Mouse (Mus musculus) lung, embryonic 16.5 days (tissue): ENCODE results near the gene Tubgcp5. TPM values are rescaled to one million over a fixed set of nuclear protein-coding genes. Genes with fewer than 3 reads are reported as not detected.
A peak's percentile ranks its signal among the peaks of the same experiment; 100 is the strongest.

Source experiments
- ATAC-seq: fragments of 200-750 bp; cut with Nextera tagmentation; 2 replicates; pipeline ENCODE4 v1.8.0; 2017; ENCODE audit warnings: low read depth, mild to moderate bottlenecking, moderate library complexity
- H3K27ac ChIP-seq: fragments of 300-500 bp; sonication (generic); 2 replicates; pipeline ENCODE4 v1.5.1; 2014; ENCODE audit warnings: mild to moderate bottlenecking, control low read depth, low read length
- H3K27me3 ChIP-seq: fragments of 300-500 bp; sonication (generic); 2 replicates; pipeline ENCODE4 v1.6.1; 2014; ENCODE audit warnings: low read depth, low read length, mixed read lengths; ENCODE audit not compliant: control insufficient read depth, insufficient read depth
- H3K36me3 ChIP-seq: fragments of 300-500 bp; sonication (generic); 2 replicates; pipeline ENCODE4 v1.6.1; 2014; ENCODE audit warnings: low read length; ENCODE audit not compliant: control insufficient read depth, insufficient read depth
- H3K4me1 ChIP-seq: fragments of 300-500 bp; sonication (generic); replicated peaks from 2 replicates; pipeline ENCODE4 v1.6.1; 2014; ENCODE audit warnings: low read length, mixed read lengths; ENCODE audit not compliant: control insufficient read depth, insufficient read depth
- H3K4me2 ChIP-seq: fragments of 300-500 bp; sonication (generic); 2 replicates; pipeline ENCODE4 v1.6.1; 2014; ENCODE audit warnings: low read depth, low read length, control low read depth
- H3K4me3 ChIP-seq: fragments of 300-500 bp; sonication (generic); 2 replicates; pipeline ENCODE4 v1.5.1; 2014; ENCODE audit warnings: mild to moderate bottlenecking, low read length, control low read depth
- H3K9ac ChIP-seq: fragments of 300-500 bp; sonication (generic); 2 replicates; pipeline ENCODE4 v1.6.1; 2014; ENCODE audit warnings: low read length, control low read depth
- H3K9me3 ChIP-seq: fragments of 300-500 bp; sonication (generic); 2 replicates; pipeline ENCODE4 v1.6.1; 2016; ENCODE audit warnings: low read length; ENCODE audit not compliant: control insufficient read depth
- WGBS: fragments of 180-500 bp; shearing (Covaris S2); extraction: QIAGEN DNeasy Blood & Tissue Kit; methylation state at CpG from one replicate; pipeline ENCODE4 v1.1.7; 2014; 5-methylcytosine and 5-hydroxymethylcytosine counted together
- polyA plus RNA-seq: library from polyadenylated mRNA; unstranded; fragments of >200 nt; fragmentation: Nextera tagmentation; extraction: Ambion mirVana; gene quantifications from 2 replicates; pipeline ENCODE4 v1.2.1, GENCODE M21; 2015

Gene Tubgcp5
- polyA plus RNA-seq, 1 experiment from 2014 or later: 28.5 TPM

- no peaks in the 10 kb centered on the region for H3K9me3 ChIP-seq
- no peak overlapping the region for H3K4me3 ChIP-seq
- H3K36me3 ChIP-seq: peaks cover 14% of the 10 kb centered on the region
- WGBS: 72% methylated on average over 3 of the region's 3 CpGs
- H3K4me2 ChIP-seq: no peak overlapping the region
- no peak overlapping the region for H3K27ac ChIP-seq
- H3K9ac ChIP-seq: no peak overlapping the region
- no peak for ATAC-seq
- peaks cover 12% of the 10 kb centered on the region; the same call in 1 of the 2 replicates for H3K4me1 ChIP-seq
- H3K27me3 ChIP-seq: no peaks in the 10 kb centered on the region
Measured at GRCm38 (mm10) chr7:55792280-55792679, 1.7 kb upstream of the Tubgcp5 start.

- peak; percentile 19 for ATAC-seq
- H3K27ac ChIP-seq: no peak overlapping the region
Measured at GRCm38 (mm10) chr7:55793236-55793951, 560 bp upstream of the Tubgcp5 start.

GRCm38 (mm10) chr7:55799981-55800380 is 6.0 kb downstream of the Tubgcp5 start:
- Histone ChIP-seq H3K9ac (no peak overlapping the region), H3K4me2 (no peak overlapping the region), H3K36me3 (peaks cover 44% of the 10 kb centered on the region), H3K9me3 (no peaks in the 10 kb centered on the region), H3K4me1 (peaks cover 3% of the 10 kb centered on the region; the same call in 1 of the 2 replicates), H3K4me3 (no peak overlapping the region), H3K27ac (no peak overlapping the region), H3K27me3 (no peaks in the 10 kb centered on the region)
- ATAC-seq: no peak
- 92% methylated on average over 3 of the region's 3 CpGs for WGBS

More at GRCm38 (mm10) chr7:55793236-55793951, 560 bp upstream of the Tubgcp5 start:
- Histone ChIP-seq H3K9me3 (no peaks in the 10 kb centered on the region), H3K4me2 (peak overlapping the region; percentile 75), H3K4me1 (peaks cover 12% of the 10 kb centered on the region; the same call in 1 of the 2 replicates), H3K27me3 (no peaks in the 10 kb centered on the region), H3K4me3 (peak overlapping the region; percentile 89), H3K36me3 (peaks cover 18% of the 10 kb centered on the region), H3K9ac (peak overlapping the region; percentile 93)
- WGBS: 35% methylated on average over 13 of the region's 13 CpGs

GRCm38 (mm10) chr7:55809967-55810366 is 16.0 kb downstream of the Tubgcp5 start:
- Histone ChIP-seq H3K9me3 (no peaks in the 10 kb centered on the region), H3K4me2 (no peak overlapping the region), H3K9ac (no peak overlapping the region), H3K4me1 (no peaks in the 10 kb centered on the region), H3K4me3 (no peak overlapping the region), H3K27ac (no peak overlapping the region), H3K27me3 (no peaks in the 10 kb centered on the region), H3K36me3 (peaks cover 42% of the 10 kb centered on the region)
- no peak for ATAC-seq
- 73% methylated on average over 2 of the region's 2 CpGs for WGBS

- Histone ChIP-seq H3K27me3 (no peaks in the 10 kb centered on the region), H3K4me2 (no peak overlapping the region), H3K36me3 (peaks cover 32% of the 10 kb centered on the region), H3K9ac (no peak overlapping the region), H3K4me1 (no peaks in the 10 kb centered on the region), H3K9me3 (no peaks in the 10 kb centered on the region), H3K27ac (no peak overlapping the region), H3K4me3 (no peak overlapping the region)
- 76% methylated on average over 5 of the region's 5 CpGs for WGBS
- no peak for ATAC-seq
Measured at GRCm38 (mm10) chr7:55824468-55824867, 30.5 kb downstream of the Tubgcp5 start.

GRCm38 (mm10) chr7:55827551-55827950 is 33.6 kb downstream of the Tubgcp5 start:
- WGBS: 86% methylated on average over 9 of the region's 9 CpGs
- peaks cover 27% of the 10 kb centered on the region for H3K36me3 ChIP-seq
- no peak for ATAC-seq

GRCm38 (mm10) chr7:55836877-55837276 is 42.9 kb downstream of the Tubgcp5 start:
- H3K9me3 ChIP-seq: no peaks in the 10 kb centered on the region
- no peak for ATAC-seq
- H3K36me3 ChIP-seq: no peaks in the 10 kb centered on the region
- WGBS: 79% methylated on average over 4 of the region's 4 CpGs
- H3K4me1 ChIP-seq: no peaks in the 10 kb centered on the region; the same call in 1 of the 2 replicates
- no peaks in the 10 kb centered on the region for H3K27me3 ChIP-seq
- H3K4me3 ChIP-seq: no peak overlapping the region
- H3K27ac ChIP-seq: no peak overlapping the region
- H3K9ac ChIP-seq: no peak overlapping the region
- no peak overlapping the region for H3K4me2 ChIP-seq

More at GRCm38 (mm10) chr7:55827551-55827950, 33.6 kb downstream of the Tubgcp5 start:
- H3K9ac ChIP-seq: no peak overlapping the region
- no peak overlapping the region for H3K27ac ChIP-seq
- no peak overlapping the region for H3K4me3 ChIP-seq
- no peak overlapping the region for H3K4me2 ChIP-seq
- H3K27me3 ChIP-seq: no peaks in the 10 kb centered on the region
- H3K9me3 ChIP-seq: no peaks in the 10 kb centered on the region
- no peaks in the 10 kb centered on the region for H3K4me1 ChIP-seq

- ATAC-seq: peak; percentile 11; the same call in 1 of the 2 replicates
- H3K36me3 ChIP-seq: no peaks in the 10 kb centered on the region
Measured at GRCm38 (mm10) chr7:55841445-55841844, 47.5 kb downstream of the Tubgcp5 start, which contains the start of gene Cyfip1. Gene Cyfip1 (plus strand): TSS chr7:55841745.

GRCm38 (mm10) chr7:55841977-55842503 is 48.1 kb downstream of the Tubgcp5 start:
- Histone ChIP-seq H3K9me3 (no peaks in the 10 kb centered on the region), H3K4me2 (peak overlapping the region; percentile 91), H3K4me1 (peaks cover 10% of the 10 kb centered on the region), H3K36me3 (no peaks in the 10 kb centered on the region), H3K9ac (peak overlapping the region; percentile 91), H3K4me3 (peak overlapping the region; percentile 79), H3K27ac (peak overlapping the region; percentile 96), H3K27me3 (no peaks in the 10 kb centered on the region)
- peak; percentile 99 for ATAC-seq
- 0% methylated on average over 24 of the region's 47 CpGs for WGBS

More at GRCm38 (mm10) chr7:55841445-55841844, 47.5 kb downstream of the Tubgcp5 start, which contains the start of gene Cyfip1:
- Histone ChIP-seq H3K9ac (peak within 1 kb of the TSS; percentile 91), H3K9me3 (no peaks in the 10 kb centered on the region), H3K4me1 (peaks cover 7% of the 10 kb centered on the region), H3K27me3 (no peaks in the 10 kb centered on the region), H3K27ac (peak within 1 kb of the TSS; percentile 96), H3K4me3 (peak within 1 kb of the TSS; percentile 79), H3K4me2 (peak within 1 kb of the TSS; percentile 91)
- 44% methylated on average over 7 of the region's 7 CpGs for WGBS
